Mouse (Mus musculus): ENCODE data around the gene Lrrc15. TPM values are rescaled to one million over a fixed set of nuclear protein-coding genes. Genes with fewer than 3 reads are reported as not detected.

Lrrc15 gene
- polyA plus RNA-seq, 1 experiment, result not detected

- Histone ChIP-seq H3K27ac (ENCODE audit: insufficient read depth, low read depth, low read length) (no peak overlapping the region), H3K4me1 (ENCODE audit: control insufficient read depth, insufficient read depth, low read length) (peaks cover 5% of the 10 kb centered on the region), H3K4me3 (ENCODE audit: insufficient read depth, low read length) (no peak overlapping the region)
- TF ChIP-seq CTCF (IDR thresholded peaks at IDR 0.05; ENCODE audit: low read depth, low read length) (no peak), POLR2A (IDR thresholded peaks at IDR 0.05; ENCODE audit: borderline replicate concordance, low read depth, low read length) (no peak)
These were observed 19.9 kb downstream of the Lrrc15 start for GRCm38 (mm10) chr16:30263156-30263555.

- H3K27ac ChIP-seq (ENCODE audit: insufficient read depth, low read depth, low read length), result no peak overlapping the region
- no peak overlapping the region for H3K4me3 ChIP-seq (ENCODE audit: insufficient read depth, low read length)
- TF ChIP-seq POLR2A (IDR thresholded peaks at IDR 0.05; ENCODE audit: borderline replicate concordance, low read depth, low read length), result no peak
- TF ChIP-seq CTCF (IDR thresholded peaks at IDR 0.05; ENCODE audit: low read depth, low read length), result peak; percentile 90
- H3K4me1 ChIP-seq (ENCODE audit: control insufficient read depth, insufficient read depth, low read length), result peaks cover 9% of the 10 kb centered on the region
These were observed 20.4 kb downstream of the Lrrc15 start for GRCm38 (mm10) chr16:30262664-30263063.

- Histone ChIP-seq H3K4me3 (ENCODE audit: insufficient read depth, low read length) (no peak overlapping the region), H3K27ac (ENCODE audit: insufficient read depth, low read depth, low read length) (no peak overlapping the region), H3K4me1 (ENCODE audit: control insufficient read depth, insufficient read depth, low read length) (peaks cover 14% of the 10 kb centered on the region)
- TF ChIP-seq POLR2A (IDR thresholded peaks at IDR 0.05; ENCODE audit: borderline replicate concordance, low read depth, low read length) (no peak), CTCF (IDR thresholded peaks at IDR 0.05; ENCODE audit: low read depth, low read length) (no peak)
These were observed 20.9 kb downstream of the Lrrc15 start for GRCm38 (mm10) chr16:30262157-30262556.

- Histone ChIP-seq H3K4me1 (ENCODE audit: control insufficient read depth, insufficient read depth, low read length) (peaks cover 17% of the 10 kb centered on the region), H3K27ac (ENCODE audit: insufficient read depth, low read depth, low read length) (no peak overlapping the region), H3K4me3 (ENCODE audit: insufficient read depth, low read length) (no peak overlapping the region)
- no peak for TF ChIP-seq POLR2A (IDR thresholded peaks at IDR 0.05; ENCODE audit: borderline replicate concordance, low read depth, low read length)
- TF ChIP-seq CTCF (IDR thresholded peaks at IDR 0.05; ENCODE audit: low read depth, low read length), result no peak
These were observed 21.7 kb downstream of the Lrrc15 start for GRCm38 (mm10) chr16:30261341-30261740.

GRCm38 (mm10) chr16:30260012-30260635 is 22.9 kb downstream of the Lrrc15 start:
- no peak overlapping the region for H3K27ac ChIP-seq (ENCODE audit: insufficient read depth, low read depth, low read length)
- TF ChIP-seq POLR2A (IDR thresholded peaks at IDR 0.05; ENCODE audit: borderline replicate concordance, low read depth, low read length), result no peak
- no peak for TF ChIP-seq CTCF (IDR thresholded peaks at IDR 0.05; ENCODE audit: low read depth, low read length)
- no peak overlapping the region for H3K4me3 ChIP-seq (ENCODE audit: insufficient read depth, low read length)
- peaks cover 17% of the 10 kb centered on the region for H3K4me1 ChIP-seq (ENCODE audit: control insufficient read depth, insufficient read depth, low read length)

GRCm38 (mm10) chr16:30259444-30259843 is 23.6 kb downstream of the Lrrc15 start:
- Histone ChIP-seq H3K4me3 (ENCODE audit: insufficient read depth, low read length) (no peak overlapping the region), H3K4me1 (ENCODE audit: control insufficient read depth, insufficient read depth, low read length) (peaks cover 17% of the 10 kb centered on the region), H3K27ac (ENCODE audit: insufficient read depth, low read depth, low read length) (no peak overlapping the region)
- TF ChIP-seq POLR2A (IDR thresholded peaks at IDR 0.05; ENCODE audit: borderline replicate concordance, low read depth, low read length) (no peak), CTCF (IDR thresholded peaks at IDR 0.05; ENCODE audit: low read depth, low read length) (no peak)

GRCm38 (mm10) chr16:30258441-30258840 is 24.6 kb downstream of the Lrrc15 start:
- Histone ChIP-seq H3K27ac (ENCODE audit: insufficient read depth, low read depth, low read length) (no peak overlapping the region), H3K4me3 (ENCODE audit: insufficient read depth, low read length) (no peak overlapping the region), H3K4me1 (ENCODE audit: control insufficient read depth, insufficient read depth, low read length) (peaks cover 17% of the 10 kb centered on the region)
- no peak for TF ChIP-seq CTCF (IDR thresholded peaks at IDR 0.05; ENCODE audit: low read depth, low read length)
- no peak for TF ChIP-seq POLR2A (IDR thresholded peaks at IDR 0.05; ENCODE audit: borderline replicate concordance, low read depth, low read length)

GRCm38 (mm10) chr16:30257718-30258117 is 25.3 kb downstream of the Lrrc15 start:
- peaks cover 17% of the 10 kb centered on the region for H3K4me1 ChIP-seq (ENCODE audit: control insufficient read depth, insufficient read depth, low read length)
- TF ChIP-seq CTCF (IDR thresholded peaks at IDR 0.05; ENCODE audit: low read depth, low read length) (no peak), POLR2A (IDR thresholded peaks at IDR 0.05; ENCODE audit: borderline replicate concordance, low read depth, low read length) (no peak)
- no peak overlapping the region for H3K27ac ChIP-seq (ENCODE audit: insufficient read depth, low read depth, low read length)
- H3K4me3 ChIP-seq (ENCODE audit: insufficient read depth, low read length), result no peak overlapping the region

- Histone ChIP-seq H3K4me1 (ENCODE audit: control insufficient read depth, insufficient read depth, low read length) (peaks cover 15% of the 10 kb centered on the region), H3K27ac (ENCODE audit: insufficient read depth, low read depth, low read length) (no peak overlapping the region), H3K4me3 (ENCODE audit: insufficient read depth, low read length) (no peak overlapping the region)
- TF ChIP-seq POLR2A (IDR thresholded peaks at IDR 0.05; ENCODE audit: borderline replicate concordance, low read depth, low read length) (no peak), CTCF (IDR thresholded peaks at IDR 0.05; ENCODE audit: low read depth, low read length) (no peak)
These were observed 28.0 kb downstream of the Lrrc15 start for GRCm38 (mm10) chr16:30255061-30255460.

GRCm38 (mm10) chr16:30253900-30254299 is 29.2 kb downstream of the Lrrc15 start:
- H3K4me3 ChIP-seq (ENCODE audit: insufficient read depth, low read length), result no peak overlapping the region
- peaks cover 15% of the 10 kb centered on the region for H3K4me1 ChIP-seq (ENCODE audit: control insufficient read depth, insufficient read depth, low read length)
- TF ChIP-seq POLR2A (IDR thresholded peaks at IDR 0.05; ENCODE audit: borderline replicate concordance, low read depth, low read length), result no peak
- no peak for TF ChIP-seq CTCF (IDR thresholded peaks at IDR 0.05; ENCODE audit: low read depth, low read length)
- H3K27ac ChIP-seq (ENCODE audit: insufficient read depth, low read depth, low read length), result no peak overlapping the region
